Mouse (Mus musculus): ENCODE results near the gene Ank2. TPM values are rescaled to one million over a fixed set of nuclear protein-coding genes. Genes with fewer than 3 reads are reported as not detected.

Ank2 gene
- polyA plus RNA-seq, 1 experiment from 2014 or later = 169 TPM

DNA sequence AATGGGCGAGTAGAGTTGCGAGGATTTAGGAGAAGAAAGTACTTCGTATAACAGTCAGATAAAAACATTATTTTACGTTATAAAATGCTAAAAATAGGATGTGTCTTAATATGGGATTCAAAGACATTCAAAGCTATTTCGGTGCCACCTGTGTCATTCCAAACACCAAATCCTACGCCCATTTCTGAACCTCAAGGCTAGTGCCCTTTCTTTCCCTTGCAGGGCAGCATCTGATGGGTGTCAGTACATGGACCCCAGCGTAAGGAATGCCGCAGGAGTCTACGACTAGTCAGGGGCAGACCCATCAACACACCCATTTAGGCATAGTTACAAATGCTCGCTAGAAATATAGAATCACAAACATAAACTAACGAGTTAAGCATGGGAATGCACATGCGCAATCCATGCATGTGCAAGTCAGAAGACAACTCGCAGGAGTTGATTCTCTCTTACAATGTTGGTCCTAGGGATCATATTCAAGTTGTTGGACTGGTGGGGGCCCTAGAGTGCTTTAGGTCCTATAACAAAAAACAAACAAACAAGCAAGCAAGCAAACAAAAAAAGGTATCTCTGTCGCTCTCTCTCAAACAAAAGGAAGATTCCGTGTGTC lies 240.6 kb downstream of the Ank2 start:
- peaks cover 6% of the 10 kb centered on the region for H3K4me1 ChIP-seq (ENCODE audit: control insufficient read depth, insufficient read depth, low read depth, low read length)
- peak overlapping the region; percentile 76 for H3K4me2 ChIP-seq (ENCODE audit: low read length)
- H3K4me3 ChIP-seq (ENCODE audit: low read length) = no peak overlapping the region
- no peak for ATAC-seq
- WGBS = 31% methylated on average over 15 of the region's 15 CpGs
- no peaks in the 10 kb centered on the region for H3K36me3 ChIP-seq (ENCODE audit: control insufficient read depth, insufficient read depth, low read length)
- no peak overlapping the region for H3K9ac ChIP-seq (ENCODE audit: low read depth, low read length)
- no peaks in the 10 kb centered on the region for H3K9me3 ChIP-seq (ENCODE audit: control insufficient read depth, low read length)
- H3K27ac ChIP-seq (ENCODE audit: low read depth, low read length) = no peak overlapping the region
- H3K27me3 ChIP-seq (replicated peaks; ENCODE audit: control insufficient read depth, insufficient read depth, low read length) = no peaks in the 10 kb centered on the region

DNA sequence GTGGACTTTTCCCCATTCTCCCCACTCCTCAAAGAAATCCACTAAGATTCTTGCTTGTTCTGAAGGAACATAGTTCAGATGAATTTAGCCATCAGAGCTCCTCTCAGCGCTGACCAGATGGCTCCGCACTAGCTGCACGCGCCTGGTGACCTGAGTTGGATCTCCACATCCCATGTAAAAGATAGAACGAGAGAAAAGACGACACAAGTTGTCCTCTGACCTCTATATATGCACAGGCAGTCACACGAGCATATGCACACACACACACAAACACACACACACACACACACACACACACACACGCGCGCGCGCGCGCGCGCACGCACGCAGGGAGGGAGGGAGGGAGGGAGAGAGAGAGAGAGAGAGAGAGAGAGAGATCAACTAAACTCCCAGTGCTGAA lies 241.2 kb downstream of the Ank2 start:
- ATAC-seq = peak; percentile 62
- H3K9ac ChIP-seq (ENCODE audit: low read depth, low read length) = peak overlapping the region; percentile 54
- H3K4me1 ChIP-seq (ENCODE audit: control insufficient read depth, insufficient read depth, low read depth, low read length) = peaks cover 6% of the 10 kb centered on the region
- WGBS = under 1% methylated on average over 18 of the region's 18 CpGs
- no peaks in the 10 kb centered on the region for H3K36me3 ChIP-seq (ENCODE audit: control insufficient read depth, insufficient read depth, low read length)
- peak overlapping the region; percentile 35 for H3K4me3 ChIP-seq (ENCODE audit: low read length)
- H3K9me3 ChIP-seq (ENCODE audit: control insufficient read depth, low read length) = no peaks in the 10 kb centered on the region
- H3K27me3 ChIP-seq (replicated peaks; ENCODE audit: control insufficient read depth, insufficient read depth, low read length) = no peaks in the 10 kb centered on the region
- peak overlapping the region; percentile 76 for H3K27ac ChIP-seq (ENCODE audit: low read depth, low read length)
- H3K4me2 ChIP-seq (ENCODE audit: low read length) = peak overlapping the region; percentile 76

DNA sequence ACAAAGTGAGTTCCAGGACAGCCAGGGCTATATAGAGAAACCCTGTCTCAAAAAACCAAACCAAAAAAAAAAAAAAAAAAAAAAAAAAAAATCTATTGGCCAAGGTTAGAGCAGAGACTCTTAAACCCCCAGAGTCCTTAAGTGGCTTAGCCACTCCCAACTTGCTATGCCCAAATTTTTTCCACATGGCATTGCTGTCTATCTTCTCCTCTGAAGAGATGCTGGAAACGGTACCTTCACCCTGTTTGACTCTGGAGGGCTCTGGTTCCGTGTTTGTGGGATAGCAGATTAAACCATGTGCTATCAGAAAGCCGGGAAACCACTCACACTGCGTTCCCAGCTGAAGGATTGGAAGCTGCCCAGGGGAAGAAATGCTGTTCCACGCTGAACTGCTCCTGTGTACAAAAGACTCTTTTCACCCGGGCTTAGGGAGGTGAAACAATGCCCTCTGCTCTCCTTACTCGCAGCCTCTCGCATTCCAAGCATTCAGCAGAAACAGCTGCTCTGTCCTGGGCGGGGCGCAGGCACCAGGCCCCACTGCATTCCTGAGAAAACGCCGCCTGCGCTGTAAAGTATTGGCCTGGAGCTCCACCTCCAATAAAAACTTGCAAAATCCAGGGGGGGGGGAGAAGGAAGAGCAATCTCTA lies 241.7 kb downstream of the Ank2 start:
- Histone ChIP-seq H3K27ac (ENCODE audit: low read depth, low read length) (peak overlapping the region; percentile 76), H3K36me3 (ENCODE audit: control insufficient read depth, insufficient read depth, low read length) (no peaks in the 10 kb centered on the region), H3K4me2 (ENCODE audit: low read length) (peak overlapping the region; percentile 76), H3K9ac (ENCODE audit: low read depth, low read length) (peak overlapping the region; percentile 54), H3K9me3 (ENCODE audit: control insufficient read depth, low read length) (no peaks in the 10 kb centered on the region), H3K4me3 (ENCODE audit: low read length) (peak overlapping the region; percentile 35), H3K4me1 (ENCODE audit: control insufficient read depth, insufficient read depth, low read depth, low read length) (peaks cover 6% of the 10 kb centered on the region), H3K27me3 (replicated peaks; ENCODE audit: control insufficient read depth, insufficient read depth, low read length) (no peaks in the 10 kb centered on the region)
- ATAC-seq = peak; percentile 80
- WGBS = 1% methylated on average over 13 of the region's 13 CpGs

DNA sequence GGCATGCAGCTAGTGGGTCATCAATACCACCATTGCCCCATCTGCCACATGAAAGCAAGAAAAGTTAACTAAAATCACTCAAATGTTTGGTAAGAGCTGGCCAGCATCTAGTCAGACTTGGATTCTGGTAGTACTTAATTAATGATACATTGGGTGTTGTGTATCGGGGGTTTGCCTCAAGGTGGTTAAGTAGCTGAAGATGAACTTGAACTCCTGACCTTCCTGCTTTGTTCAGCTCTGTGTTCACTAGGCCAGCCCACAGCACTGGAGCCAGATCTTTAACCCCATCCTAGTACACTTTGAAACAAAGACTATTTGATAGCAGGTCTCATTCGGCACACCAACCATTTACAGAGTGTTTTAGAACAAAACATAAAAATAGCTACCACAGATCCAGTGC lies 242.5 kb downstream of the Ank2 start:
- ATAC-seq = no peak
- no peak overlapping the region for H3K4me3 ChIP-seq (ENCODE audit: low read length)
- no peak overlapping the region for H3K9ac ChIP-seq (ENCODE audit: low read depth, low read length)
- 56% methylated on average over 2 of the region's 2 CpGs for WGBS
- no peaks in the 10 kb centered on the region for H3K36me3 ChIP-seq (ENCODE audit: control insufficient read depth, insufficient read depth, low read length)
- no peaks in the 10 kb centered on the region for H3K27me3 ChIP-seq (replicated peaks; ENCODE audit: control insufficient read depth, insufficient read depth, low read length)
- no peak overlapping the region for H3K27ac ChIP-seq (ENCODE audit: low read depth, low read length)
- peaks cover 6% of the 10 kb centered on the region for H3K4me1 ChIP-seq (ENCODE audit: control insufficient read depth, insufficient read depth, low read depth, low read length)
- H3K9me3 ChIP-seq (ENCODE audit: control insufficient read depth, low read length) = no peaks in the 10 kb centered on the region
- H3K4me2 ChIP-seq (ENCODE audit: low read length) = no peak overlapping the region

DNA sequence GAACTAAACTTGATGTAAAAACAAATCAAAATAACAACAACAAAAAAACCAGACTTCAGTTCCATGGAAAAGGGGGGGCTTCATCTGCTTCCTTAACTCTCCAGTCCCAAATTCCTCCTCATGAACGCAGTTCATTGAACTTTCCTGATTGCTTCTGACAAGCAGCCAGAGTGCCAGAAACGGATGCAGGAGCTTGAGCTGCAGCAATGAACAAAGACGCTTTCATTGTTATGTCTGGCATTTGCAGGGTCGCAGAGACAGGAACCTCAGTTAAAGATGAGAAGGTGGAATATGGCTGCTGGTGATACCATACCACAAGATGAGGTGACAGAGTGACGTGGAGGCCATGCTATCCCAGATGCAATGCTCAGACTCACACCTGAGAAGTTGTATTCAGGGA lies 248.2 kb downstream of the Ank2 start:
- Histone ChIP-seq H3K9me3 (ENCODE audit: control insufficient read depth, low read length) (no peaks in the 10 kb centered on the region), H3K4me2 (ENCODE audit: low read length) (no peak overlapping the region), H3K4me3 (ENCODE audit: low read length) (no peak overlapping the region), H3K27ac (ENCODE audit: low read depth, low read length) (no peak overlapping the region), H3K36me3 (ENCODE audit: control insufficient read depth, insufficient read depth, low read length) (no peaks in the 10 kb centered on the region), H3K27me3 (replicated peaks; ENCODE audit: control insufficient read depth, insufficient read depth, low read length) (no peaks in the 10 kb centered on the region), H3K9ac (ENCODE audit: low read depth, low read length) (no peak overlapping the region), H3K4me1 (ENCODE audit: control insufficient read depth, insufficient read depth, low read depth, low read length) (no peaks in the 10 kb centered on the region)
- no peak for ATAC-seq
- WGBS = 59% methylated on average over 5 of the region's 5 CpGs

DNA sequence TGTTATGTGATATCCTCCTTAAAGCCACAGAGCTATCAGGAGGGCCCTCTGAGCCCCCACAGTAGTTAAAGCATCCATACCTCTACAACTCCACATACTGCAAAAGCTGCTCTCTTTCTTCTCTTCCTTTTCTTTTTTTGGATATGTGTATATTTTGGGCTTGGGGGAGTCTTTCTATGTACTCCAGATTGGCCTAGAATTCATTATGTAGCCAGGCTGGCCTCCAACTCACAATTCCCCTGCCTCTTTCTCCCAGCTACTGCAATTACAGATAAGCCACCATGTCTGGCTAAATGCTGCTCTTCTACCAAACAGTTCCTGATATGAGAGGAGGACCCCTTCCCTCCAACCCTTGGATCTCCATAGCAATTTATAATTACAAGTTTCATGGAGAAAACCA lies 250.5 kb downstream of the Ank2 start:
- Histone ChIP-seq H3K4me2 (ENCODE audit: low read length) (no peak overlapping the region), H3K9ac (ENCODE audit: low read depth, low read length) (no peak overlapping the region), H3K4me3 (ENCODE audit: low read length) (no peak overlapping the region), H3K9me3 (ENCODE audit: control insufficient read depth, low read length) (no peaks in the 10 kb centered on the region), H3K27me3 (replicated peaks; ENCODE audit: control insufficient read depth, insufficient read depth, low read length) (no peaks in the 10 kb centered on the region), H3K27ac (ENCODE audit: low read depth, low read length) (no peak overlapping the region), H3K36me3 (ENCODE audit: control insufficient read depth, insufficient read depth, low read length) (no peaks in the 10 kb centered on the region), H3K4me1 (ENCODE audit: control insufficient read depth, insufficient read depth, low read depth, low read length) (no peaks in the 10 kb centered on the region)
- no peak for ATAC-seq

DNA sequence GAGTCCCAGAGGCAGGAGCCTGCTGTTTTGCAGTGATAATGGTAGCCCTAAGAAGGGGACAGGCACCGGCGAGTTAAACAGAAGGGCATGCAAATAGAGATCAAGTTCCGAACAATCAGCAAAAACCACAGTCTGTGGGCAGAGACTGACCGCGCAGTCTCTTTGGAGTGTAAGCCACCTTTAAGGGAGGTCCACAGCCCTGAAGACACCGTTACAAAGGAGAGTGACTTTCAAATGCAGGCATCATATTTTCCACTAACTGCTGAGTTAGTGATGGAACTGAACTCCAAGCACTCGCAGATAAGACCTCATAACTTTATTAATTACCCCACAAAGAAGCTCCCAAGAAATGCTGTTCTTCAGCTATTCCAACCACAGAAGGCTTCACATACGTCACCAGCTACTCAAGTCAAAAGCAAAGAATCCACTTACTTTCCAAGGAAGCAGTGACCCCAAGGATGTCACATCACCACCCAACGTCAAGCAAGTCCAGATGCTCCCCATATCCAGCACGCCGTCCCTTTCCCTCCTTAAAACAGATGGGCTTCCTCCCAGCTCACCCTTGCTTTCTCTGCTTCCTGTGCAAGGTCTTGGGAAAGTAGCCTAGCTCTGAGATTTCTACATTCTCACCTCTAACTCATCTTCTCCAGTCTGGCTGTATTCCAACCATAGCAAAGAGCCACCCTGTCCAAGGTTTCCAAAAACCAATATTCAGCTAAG lies 252.0 kb downstream of the Ank2 start:
- no peak for ATAC-seq
- 84% methylated on average over 11 of the region's 11 CpGs for WGBS
- no peaks in the 10 kb centered on the region for H3K4me1 ChIP-seq (ENCODE audit: control insufficient read depth, insufficient read depth, low read depth, low read length)
- H3K4me3 ChIP-seq (ENCODE audit: low read length) = no peak overlapping the region
- H3K27ac ChIP-seq (ENCODE audit: low read depth, low read length) = no peak overlapping the region
- H3K9ac ChIP-seq (ENCODE audit: low read depth, low read length) = no peak overlapping the region
- no peak overlapping the region for H3K4me2 ChIP-seq (ENCODE audit: low read length)
- no peaks in the 10 kb centered on the region for H3K36me3 ChIP-seq (ENCODE audit: control insufficient read depth, insufficient read depth, low read length)
- H3K9me3 ChIP-seq (ENCODE audit: control insufficient read depth, low read length) = no peaks in the 10 kb centered on the region
- H3K27me3 ChIP-seq (replicated peaks; ENCODE audit: control insufficient read depth, insufficient read depth, low read length) = no peaks in the 10 kb centered on the region

DNA sequence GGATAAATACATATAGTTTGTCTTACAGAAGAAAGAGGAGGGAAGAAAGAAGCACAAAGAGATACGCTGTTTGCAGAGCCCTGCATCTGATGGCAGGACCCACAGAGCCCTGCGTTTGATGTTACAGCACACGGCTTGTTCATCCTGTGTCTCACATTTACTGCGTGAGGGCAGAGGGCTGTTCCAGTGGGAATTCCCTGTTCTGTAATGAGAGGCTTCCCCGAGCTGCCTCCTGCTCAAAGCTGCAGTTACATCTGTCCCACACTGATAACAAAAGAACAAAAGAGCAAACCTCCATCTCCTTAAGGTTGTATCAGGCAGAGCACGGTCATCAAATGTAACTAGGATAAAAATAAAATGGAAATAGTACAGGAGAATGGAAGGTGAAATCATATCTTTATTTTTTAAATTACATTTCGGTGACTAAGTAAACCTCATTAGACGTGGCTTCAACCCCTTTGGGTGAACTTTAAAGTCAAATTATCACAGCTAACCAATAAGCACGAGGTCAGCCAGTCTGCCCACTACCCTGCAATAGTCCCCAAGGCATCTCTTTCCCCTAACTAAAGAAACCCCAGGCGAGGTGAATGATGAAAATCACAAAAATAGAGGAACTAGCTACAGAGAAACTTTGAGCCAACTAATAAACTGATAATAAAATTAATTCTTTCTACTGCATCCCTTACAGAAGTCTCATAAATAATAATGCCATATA lies 255.1 kb downstream of the Ank2 start:
- Histone ChIP-seq H3K27me3 (replicated peaks; ENCODE audit: control insufficient read depth, insufficient read depth, low read length) (no peaks in the 10 kb centered on the region), H3K4me3 (ENCODE audit: low read length) (no peak overlapping the region), H3K9ac (ENCODE audit: low read depth, low read length) (no peak overlapping the region), H3K4me1 (ENCODE audit: control insufficient read depth, insufficient read depth, low read depth, low read length) (no peaks in the 10 kb centered on the region), H3K9me3 (ENCODE audit: control insufficient read depth, low read length) (no peaks in the 10 kb centered on the region), H3K4me2 (ENCODE audit: low read length) (no peak overlapping the region), H3K36me3 (ENCODE audit: control insufficient read depth, insufficient read depth, low read length) (no peaks in the 10 kb centered on the region), H3K27ac (ENCODE audit: low read depth, low read length) (no peak overlapping the region)
- WGBS = 31% methylated on average over 10 of the region's 10 CpGs
- peak; percentile 51; the same call in 1 of the 2 replicates for ATAC-seq

DNA sequence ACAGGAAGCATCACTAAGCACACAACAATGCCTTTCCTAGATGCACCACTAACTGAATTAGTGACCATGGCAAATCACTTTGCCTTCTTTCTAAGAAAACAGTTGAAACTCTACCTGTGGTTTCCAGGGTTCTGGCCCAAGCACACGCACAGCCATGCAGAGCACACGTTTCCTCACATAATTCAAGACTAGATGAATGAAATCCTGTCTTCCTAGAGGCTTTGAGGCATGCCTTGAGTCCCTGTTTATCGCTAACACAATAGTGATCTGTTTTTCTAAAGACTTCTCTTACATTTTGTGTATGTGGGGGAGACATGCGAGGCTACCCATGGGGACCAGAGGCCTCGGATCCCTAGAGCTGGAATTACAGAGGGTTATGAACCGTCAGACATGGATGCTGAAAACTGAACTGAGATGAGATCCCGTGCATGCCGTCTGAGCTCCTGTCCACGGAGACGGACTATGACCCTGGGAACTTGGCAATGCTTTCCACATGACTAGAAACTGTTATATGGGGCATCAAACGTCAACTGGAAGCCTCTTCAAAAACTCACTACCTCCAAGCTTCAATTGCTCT lies 256.8 kb downstream of the Ank2 start:
- no peaks in the 10 kb centered on the region for H3K4me1 ChIP-seq (ENCODE audit: control insufficient read depth, insufficient read depth, low read depth, low read length)

More for the DNA sequence above, 256.8 kb downstream of the Ank2 start:
- no peak overlapping the region for H3K9ac ChIP-seq (ENCODE audit: low read depth, low read length)
- 84% methylated on average over 11 of the region's 11 CpGs for WGBS
- no peak overlapping the region for H3K27ac ChIP-seq (ENCODE audit: low read depth, low read length)
- no peaks in the 10 kb centered on the region for H3K27me3 ChIP-seq (replicated peaks; ENCODE audit: control insufficient read depth, insufficient read depth, low read length)
- no peak for ATAC-seq
- no peaks in the 10 kb centered on the region for H3K9me3 ChIP-seq (ENCODE audit: control insufficient read depth, low read length)
- H3K4me2 ChIP-seq (ENCODE audit: low read length) = no peak overlapping the region
- H3K4me3 ChIP-seq (ENCODE audit: low read length) = no peak overlapping the region
- H3K36me3 ChIP-seq (ENCODE audit: control insufficient read depth, insufficient read depth, low read length) = no peaks in the 10 kb centered on the region

Data from hindbrain, embryonic 16.5 days (tissue).